Mouse (Mus musculus): ENCODE measurements around the gene Tgfb1i1.

DNA sequence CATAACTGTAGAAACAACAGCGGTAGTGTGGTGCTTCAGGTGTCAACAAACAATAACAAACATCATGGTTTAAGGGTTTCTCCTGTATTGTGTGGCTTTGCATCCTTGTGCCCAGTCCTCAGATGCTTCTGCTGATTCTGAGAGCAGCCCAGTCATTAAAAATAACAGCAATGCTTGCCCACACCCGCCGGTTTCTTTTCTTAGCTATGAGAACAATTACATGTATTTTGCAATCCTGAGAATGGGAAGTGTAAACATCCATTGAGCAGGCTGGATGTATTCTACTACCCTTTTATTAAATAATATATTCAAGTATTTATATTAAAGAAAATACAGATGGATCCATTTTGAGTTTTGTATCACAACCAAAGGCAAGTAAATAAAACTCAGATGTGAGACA, 55.5 kb downstream of the Tgfb1i1 start:
- TF ChIP-seq CTCF (IDR thresholded peaks at IDR 0.05; ENCODE audit: insufficient read depth, low read depth, low read length) (no peak), POLR2A (IDR thresholded peaks at IDR 0.05; ENCODE audit: insufficient read depth, low read depth, low read length) (no peak)

Data from olfactory bulb, adult 2 months (tissue).